Mouse (Mus musculus) heart, postnatal 0 days (tissue): ENCODE measurements around the gene Cpm. TPM values are rescaled to one million over a fixed set of nuclear protein-coding genes. Genes with fewer than 3 reads are reported as not detected.
A peak's percentile ranks its signal among the peaks of the same experiment; 100 is the strongest.
"Not testable (repeated sequence)": the region's sequence is repeated elsewhere in the genome, so short reads cannot be mapped to it uniquely, and the experiment has no call there.

Experiments
- ATAC-seq: fragments of 200-750 bp; cut with Nextera tagmentation; 2 replicates; pipeline ENCODE4 v1.8.0; 2017; ENCODE audit warnings: low read depth, moderate number of reproducible peaks, moderate library complexity; ENCODE audit not compliant: insufficient read depth
- DNase-seq: peaks from one replicate; pipeline ENCODE4 v3.0.0-alpha.2; 2016; ENCODE audit warnings: low spot score
- H3K27ac ChIP-seq: fragments of 300-500 bp; sonication (generic); 2 replicates; pipeline ENCODE4 v1.5.1; 2014; ENCODE audit warnings: low read depth, mild to moderate bottlenecking
- H3K27me3 ChIP-seq: fragments of 300-500 bp; sonication (generic); 2 replicates; pipeline ENCODE4 v1.6.1; 2014; ENCODE audit warnings: low read length, mixed read lengths; ENCODE audit not compliant: control insufficient read depth, insufficient read depth
- H3K36me3 ChIP-seq: fragments of 300-500 bp; sonication (generic); replicated peaks from 2 replicates; pipeline ENCODE4 v1.6.1; 2014; ENCODE audit warnings: low read length, mixed read lengths; ENCODE audit not compliant: control insufficient read depth, insufficient read depth
- H3K4me1 ChIP-seq: fragments of 300-500 bp; sonication (generic); 2 replicates; pipeline ENCODE4 v1.6.1; 2014; ENCODE audit warnings: antibody characterized with exemption; ENCODE audit not compliant: control insufficient read depth, insufficient read depth
- H3K4me2 ChIP-seq: fragments of 300-500 bp; sonication (generic); 2 replicates; pipeline ENCODE4 v1.6.1; 2014; ENCODE audit warnings: low read depth, mild to moderate bottlenecking, low read length, moderate library complexity
- H3K4me3 ChIP-seq: fragments of 300-500 bp; sonication (generic); 2 replicates; pipeline ENCODE4 v1.5.1; 2014; ENCODE audit warnings: low read depth, low read length
- H3K9ac ChIP-seq: fragments of 300-500 bp; sonication (generic); replicated peaks from 2 replicates; pipeline ENCODE4 v1.6.1; 2014; ENCODE audit warnings: low read depth, low read length, mixed read lengths
- H3K9me3 ChIP-seq: fragments of 300-500 bp; sonication (generic); replicated peaks from 2 replicates; pipeline ENCODE4 v1.6.1; 2016; ENCODE audit warnings: low read length; ENCODE audit not compliant: control insufficient read depth
- CTCF ChIP-seq: IDR thresholded peaks from 2 replicates; pipeline ENCODE4 v1.5.1; 2016; ENCODE audit warnings: antibody characterized with exemption, control low read depth, low read depth
- EP300 ChIP-seq: IDR thresholded peaks from 2 replicates; pipeline ENCODE4 v1.6.1; 2016; ENCODE audit warnings: antibody characterized with exemption, low read depth
- WGBS: fragments of 180-500 bp; shearing (Covaris S2); extraction: QIAGEN DNeasy Blood & Tissue Kit; methylation state at CpG from one replicate; pipeline ENCODE4 v1.1.7; 2014; 5-methylcytosine and 5-hydroxymethylcytosine counted together
- polyA plus RNA-seq: library from polyadenylated mRNA; unstranded; fragments of >200 nt; fragmentation: Nextera tagmentation; extraction: Ambion mirVana; gene quantifications from 2 replicates; pipeline ENCODE4 v1.2.1, GENCODE M21; 2015
- total RNA-seq: library from RNA; depleted of rRNA; stranded (reverse); fragments of >200 nt; gene quantifications from 2 replicates; pipeline ENCODE4 v1.2.3, GENCODE M21; 2014; ENCODE audit warnings: low replicate concordance

Gene Cpm
- total and polyA plus RNA-seq, 2 experiments from 2014 or later = 0.53 to 2.0 TPM

GRCm38 (mm10) chr10:117713466-117713865, 84.2 kb downstream of the Cpm start:
- peaks cover 20% of the 10 kb centered on the region for H3K4me1 ChIP-seq
- DNase-seq (no peak), ATAC-seq (no peak)
- peaks cover 3% of the 10 kb centered on the region; the same call in 1 of the 2 replicates for H3K36me3 ChIP-seq
- whole genome bisulfite sequencing = 89% methylated on average over 8 of the region's 8 CpGs
- no peak overlapping the region for H3K9ac ChIP-seq
- no peaks in the 10 kb centered on the region for H3K9me3 ChIP-seq
- no peak overlapping the region for H3K4me2 ChIP-seq
- no peak overlapping the region for H3K27ac ChIP-seq
- TF ChIP-seq EP300 (no peak), CTCF (no peak)
- H3K27me3 ChIP-seq = no peaks in the 10 kb centered on the region
- no peak overlapping the region for H3K4me3 ChIP-seq

GRCm38 (mm10) chr10:117714048-117714545, 84.8 kb downstream of the Cpm start:
- H3K4me3 ChIP-seq = no peak overlapping the region
- H3K36me3 ChIP-seq = no peaks in the 10 kb centered on the region
- no peak overlapping the region for H3K9ac ChIP-seq
- H3K9me3 ChIP-seq = no peaks in the 10 kb centered on the region
- 81% methylated on average over 3 of the region's 3 CpGs for WGBS
- H3K4me2 ChIP-seq = no peak overlapping the region
- DNase-seq (no peak), ATAC-seq (no peak)
- no peaks in the 10 kb centered on the region for H3K27me3 ChIP-seq
- TF ChIP-seq CTCF (no peak), EP300 (no peak)
- H3K4me1 ChIP-seq = peaks cover 15% of the 10 kb centered on the region
- H3K27ac ChIP-seq = no peak overlapping the region

GRCm38 (mm10) chr10:117714928-117715500, 85.7 kb downstream of the Cpm start:
- H3K9me3 ChIP-seq = no peaks in the 10 kb centered on the region
- no peak overlapping the region for H3K4me2 ChIP-seq
- DNase-seq (no peak), ATAC-seq (no peak)
- no peaks in the 10 kb centered on the region for H3K36me3 ChIP-seq
- H3K4me3 ChIP-seq = no peak overlapping the region
- WGBS = 75% methylated on average over 4 of the region's 4 CpGs
- H3K27me3 ChIP-seq = no peaks in the 10 kb centered on the region
- H3K4me1 ChIP-seq = peaks cover 10% of the 10 kb centered on the region
- no peak overlapping the region for H3K9ac ChIP-seq
- TF ChIP-seq CTCF (no peak), EP300 (no peak)
- no peak overlapping the region for H3K27ac ChIP-seq

GRCm38 (mm10) chr10:117715654-117716053, 86.4 kb downstream of the Cpm start:
- ATAC-seq, H3K4me1 ChIP-seq: not testable (repeated sequence)
- WGBS = 93% methylated on average over 1 of the region's 1 CpGs

GRCm38 (mm10) chr10:117716686-117717085, 87.4 kb downstream of the Cpm start:
- Histone ChIP-seq H3K9me3 (no peaks in the 10 kb centered on the region), H3K9ac (no peak overlapping the region), H3K36me3 (no peaks in the 10 kb centered on the region), H3K27ac (no peak overlapping the region), H3K4me2 (no peak overlapping the region), H3K27me3 (no peaks in the 10 kb centered on the region), H3K4me1 (peaks cover 10% of the 10 kb centered on the region), H3K4me3 (no peak overlapping the region)
- TF ChIP-seq EP300 = no peak
- no peak for TF ChIP-seq CTCF
- WGBS = 90% methylated on average over 3 of the region's 3 CpGs
- DNase-seq (no peak), ATAC-seq (no peak)

More at GRCm38 (mm10) chr10:117715654-117716053, 86.4 kb downstream of the Cpm start:
- not testable (repeated sequence) for DNase-seq, H3K4me2 ChIP-seq, H3K4me3 ChIP-seq, H3K9me3 ChIP-seq, H3K36me3 ChIP-seq, H3K9ac ChIP-seq, H3K27me3 ChIP-seq, H3K27ac ChIP-seq

- no peak for TF ChIP-seq EP300
- no peak for TF ChIP-seq CTCF
- Histone ChIP-seq H3K9ac (0 out of 2 replicates have a peak overlapping the region, but pooled peaks have one; percentile 7), H3K4me2 (peak overlapping the region; percentile 18; the same call in 1 of the 2 replicates), H3K4me1 (peaks cover 10% of the 10 kb centered on the region), H3K27me3 (no peaks in the 10 kb centered on the region), H3K4me3 (no peak overlapping the region), H3K27ac (peak overlapping the region; percentile 70), H3K36me3 (no peaks in the 10 kb centered on the region), H3K9me3 (no peaks in the 10 kb centered on the region)
- 1% methylated on average over 4 of the region's 4 CpGs for WGBS
- ATAC-seq (peak; percentile 68; the same call in 1 of the 2 replicates), DNase-seq (peak; percentile 59)
These were observed 88.3 kb downstream of the Cpm start for GRCm38 (mm10) chr10:117717583-117717982.
